Mouse (Mus musculus): ENCODE measurements at regions not wholly inside any gene's neighbourhood (a gene's known extent, or its start where the extent isn't known, plus 50 kb on each side); places are given as distances from the start of the nearest gene placed in this dataset.

DNA sequence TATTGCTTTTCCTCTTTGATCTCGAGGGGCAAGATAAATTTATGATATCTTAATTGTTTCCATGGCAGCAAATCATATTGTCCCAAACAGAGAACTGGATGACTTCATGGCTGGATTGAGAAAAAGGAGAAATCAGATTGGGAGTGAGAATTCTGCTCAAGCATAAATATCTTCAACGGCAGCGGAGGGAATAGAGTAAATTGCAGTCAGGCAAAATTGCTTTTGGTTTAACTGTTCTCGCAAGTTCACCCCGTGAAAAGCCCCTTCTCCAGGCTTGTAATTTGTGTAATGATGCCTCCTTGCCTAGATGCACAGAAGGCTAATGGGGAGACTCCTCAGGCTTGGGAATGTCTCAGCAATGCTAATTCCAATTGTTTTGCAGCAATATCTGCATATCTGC lies 64.4 kb upstream of the Ccn6 start:
- no peak overlapping the region for H3K4me3 ChIP-seq (replicated peaks; ENCODE audit: insufficient read depth, low read depth, low read length)
- no peak overlapping the region for H3K27ac ChIP-seq (ENCODE audit: insufficient read depth, low read length)

DNA sequence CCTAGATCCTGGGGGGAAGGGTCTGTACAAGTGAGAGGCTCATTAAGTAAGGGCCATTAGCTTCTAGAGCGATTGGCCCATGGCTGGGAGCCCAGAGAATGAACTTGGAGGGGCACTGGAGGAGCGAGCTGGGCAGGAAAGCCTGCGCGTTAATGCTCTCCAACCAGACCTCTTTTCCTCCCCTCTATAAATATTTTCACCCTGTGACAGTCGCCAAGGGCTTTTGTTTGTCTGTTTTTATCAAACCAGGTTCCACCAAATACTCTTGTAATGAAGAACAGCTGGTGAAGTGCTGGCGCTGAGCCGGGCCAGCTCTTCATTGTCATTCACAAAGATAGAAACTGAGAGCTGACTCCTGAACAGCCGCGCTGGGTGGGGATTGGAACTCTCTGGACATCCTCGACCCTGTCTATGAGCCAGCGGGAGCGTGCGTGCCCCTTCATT lies 63.9 kb upstream of the Ccn6 start:
- H3K27me3 ChIP-seq (ENCODE audit: control insufficient read depth, insufficient read depth, low read length): no peaks in the 10 kb centered on the region
- H3K4me3 ChIP-seq (replicated peaks; ENCODE audit: insufficient read depth, low read depth, low read length): peak overlapping the region; percentile 10
- no peak for DNase-seq
- H3K27ac ChIP-seq (ENCODE audit: insufficient read depth, low read length): no peak overlapping the region
- no peak for TF ChIP-seq CTCF (IDR thresholded peaks at IDR 0.05; ENCODE audit: borderline replicate concordance, insufficient read depth, low read depth, low read length)
- no peak for TF ChIP-seq POLR2A (IDR thresholded peaks at IDR 0.05; ENCODE audit: borderline replicate concordance, insufficient read depth, low read length)
- H3K4me1 ChIP-seq (ENCODE audit: control insufficient read depth, insufficient read depth, low read length): no peaks in the 10 kb centered on the region
- WGBS: 9% methylated on average over 13 of the region's 13 CpGs

More for the DNA sequence above, 64.4 kb upstream of the Ccn6 start:
- TF ChIP-seq POLR2A (IDR thresholded peaks at IDR 0.05; ENCODE audit: borderline replicate concordance, insufficient read depth, low read length): no peak
- Histone ChIP-seq H3K4me1 (ENCODE audit: control insufficient read depth, insufficient read depth, low read length) (no peaks in the 10 kb centered on the region), H3K27me3 (ENCODE audit: control insufficient read depth, insufficient read depth, low read length) (no peaks in the 10 kb centered on the region)
- 31% methylated on average over 5 of the region's 5 CpGs for WGBS
- DNase-seq: no peak

DNA sequence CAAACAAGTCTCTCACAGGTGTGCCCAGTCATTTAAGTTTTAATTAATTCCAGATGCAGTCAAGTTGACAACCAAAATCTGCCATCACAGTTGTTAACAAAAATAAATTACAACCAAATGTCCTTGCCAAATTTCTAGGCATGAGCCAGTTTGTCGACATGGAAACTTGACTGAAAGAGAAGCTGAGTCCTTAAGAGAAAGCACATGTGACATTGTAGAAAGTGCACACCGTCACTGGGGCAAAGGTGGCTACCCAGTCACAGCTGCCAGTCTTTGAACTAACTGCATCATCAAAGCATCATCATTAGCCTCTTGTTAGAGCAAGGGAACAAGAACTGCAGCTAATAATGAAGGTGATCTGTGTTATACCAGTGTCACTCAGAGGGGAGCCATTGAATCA lies 62.9 kb upstream of the Ccn6 start:
- WGBS: 45% methylated on average over 2 of the region's 2 CpGs
- no peak overlapping the region for H3K27ac ChIP-seq (ENCODE audit: insufficient read depth, low read length)
- H3K27me3 ChIP-seq (ENCODE audit: control insufficient read depth, insufficient read depth, low read length): no peaks in the 10 kb centered on the region
- DNase-seq: no peak
- TF ChIP-seq POLR2A (IDR thresholded peaks at IDR 0.05; ENCODE audit: borderline replicate concordance, insufficient read depth, low read length) (no peak), CTCF (IDR thresholded peaks at IDR 0.05; ENCODE audit: borderline replicate concordance, insufficient read depth, low read depth, low read length) (no peak)
- no peak overlapping the region for H3K4me3 ChIP-seq (replicated peaks; ENCODE audit: insufficient read depth, low read depth, low read length)
- H3K4me1 ChIP-seq (ENCODE audit: control insufficient read depth, insufficient read depth, low read length): no peaks in the 10 kb centered on the region

DNA sequence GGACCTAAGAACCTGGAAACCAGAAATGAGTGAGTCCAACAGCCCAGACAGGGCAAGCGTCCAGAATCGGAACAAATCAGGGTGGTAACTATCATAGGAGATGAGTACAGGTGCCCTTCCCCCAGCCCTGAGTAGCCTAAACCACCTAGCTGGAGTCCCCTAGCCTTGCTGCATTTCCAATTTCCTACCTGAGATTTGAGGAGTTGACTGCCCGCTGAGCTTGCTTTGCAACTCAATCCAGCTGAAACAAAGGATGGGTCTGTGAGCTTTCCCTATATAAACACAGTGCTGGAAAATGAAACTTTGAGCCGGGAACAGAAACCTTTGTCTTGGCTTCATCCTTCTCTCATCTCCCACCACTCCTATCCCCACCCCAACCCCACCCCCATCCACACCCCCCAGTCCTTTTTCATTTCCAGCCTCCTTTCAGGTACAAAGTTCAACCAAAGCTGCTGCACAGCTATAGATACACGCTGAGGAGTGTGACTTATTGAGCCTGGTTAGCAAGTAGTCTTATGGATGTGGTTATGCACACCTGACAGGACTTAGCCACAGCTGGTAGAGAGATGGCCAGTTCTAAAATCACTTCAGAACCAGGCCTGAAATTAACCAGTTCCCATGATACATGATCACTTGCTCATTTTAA lies 61.0 kb upstream of the Ccn6 start:
- Histone ChIP-seq H3K4me1 (ENCODE audit: control insufficient read depth, insufficient read depth, low read length) (no peaks in the 10 kb centered on the region), H3K27me3 (ENCODE audit: control insufficient read depth, insufficient read depth, low read length) (no peaks in the 10 kb centered on the region), H3K4me3 (replicated peaks; ENCODE audit: insufficient read depth, low read depth, low read length) (no peak overlapping the region), H3K27ac (ENCODE audit: insufficient read depth, low read length) (no peak overlapping the region)
- no peak for DNase-seq
- 52% methylated on average over 5 of the region's 5 CpGs for WGBS
- TF ChIP-seq CTCF (IDR thresholded peaks at IDR 0.05; ENCODE audit: borderline replicate concordance, insufficient read depth, low read depth, low read length) (no peak), POLR2A (IDR thresholded peaks at IDR 0.05; ENCODE audit: borderline replicate concordance, insufficient read depth, low read length) (no peak)

DNA sequence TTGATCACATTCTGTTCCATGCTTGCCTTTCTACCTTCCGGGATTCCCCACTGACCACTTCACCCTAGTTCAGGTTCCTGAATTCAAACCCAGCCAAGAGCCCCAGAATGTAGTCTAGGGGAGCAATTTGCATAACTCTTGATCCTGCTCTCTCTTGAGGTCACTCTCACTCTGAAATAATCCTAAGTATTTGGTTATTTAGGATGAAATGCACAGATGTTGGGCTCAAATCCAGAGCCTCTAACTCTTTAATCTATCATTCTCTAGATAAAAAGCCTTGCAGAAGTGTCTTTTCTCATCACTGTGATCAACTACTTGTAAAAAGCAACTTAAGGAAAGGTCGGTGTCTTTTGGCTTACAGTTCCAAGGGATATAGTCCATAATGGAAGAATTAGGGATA lies 57.4 kb upstream of the Ccn6 start:
- Histone ChIP-seq H3K4me1 (ENCODE audit: control insufficient read depth, insufficient read depth, low read length) (no peaks in the 10 kb centered on the region), H3K4me3 (replicated peaks; ENCODE audit: insufficient read depth, low read depth, low read length) (no peak overlapping the region), H3K27ac (ENCODE audit: insufficient read depth, low read length) (no peak overlapping the region), H3K27me3 (ENCODE audit: control insufficient read depth, insufficient read depth, low read length) (no peaks in the 10 kb centered on the region)
- WGBS: 92% methylated on average over 2 of the region's 2 CpGs
- TF ChIP-seq POLR2A (IDR thresholded peaks at IDR 0.05; ENCODE audit: borderline replicate concordance, insufficient read depth, low read length): no peak
- TF ChIP-seq CTCF (IDR thresholded peaks at IDR 0.05; ENCODE audit: borderline replicate concordance, insufficient read depth, low read depth, low read length): no peak
- DNase-seq: no peak

DNA sequence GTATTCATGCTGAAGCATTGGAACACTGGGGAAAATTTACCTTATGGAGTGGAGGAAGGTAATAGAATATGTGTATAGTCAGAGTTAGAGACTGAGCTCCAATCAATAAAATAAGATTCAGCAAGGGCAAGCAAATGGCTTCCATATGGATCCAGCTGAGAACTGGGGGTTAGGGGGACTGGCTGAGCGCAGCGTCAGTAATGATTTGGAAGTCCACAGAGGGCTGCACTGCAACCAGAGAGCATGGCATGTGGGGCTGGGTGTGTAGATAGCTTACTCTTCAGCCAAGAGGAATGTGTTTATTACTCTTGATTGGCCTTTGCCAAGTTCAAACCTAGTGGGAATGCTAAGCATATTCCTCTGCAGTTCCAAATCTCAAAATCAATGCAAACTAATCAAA lies 55.8 kb upstream of the Ccn6 start:
- no peak for DNase-seq
- H3K4me1 ChIP-seq (ENCODE audit: control insufficient read depth, insufficient read depth, low read length): no peaks in the 10 kb centered on the region
- H3K27me3 ChIP-seq (ENCODE audit: control insufficient read depth, insufficient read depth, low read length): no peaks in the 10 kb centered on the region
- no peak overlapping the region for H3K27ac ChIP-seq (ENCODE audit: insufficient read depth, low read length)
- H3K4me3 ChIP-seq (replicated peaks; ENCODE audit: insufficient read depth, low read depth, low read length): no peak overlapping the region
- no peak for TF ChIP-seq CTCF (IDR thresholded peaks at IDR 0.05; ENCODE audit: borderline replicate concordance, insufficient read depth, low read depth, low read length)
- WGBS: 90% methylated on average over 2 of the region's 2 CpGs

DNA sequence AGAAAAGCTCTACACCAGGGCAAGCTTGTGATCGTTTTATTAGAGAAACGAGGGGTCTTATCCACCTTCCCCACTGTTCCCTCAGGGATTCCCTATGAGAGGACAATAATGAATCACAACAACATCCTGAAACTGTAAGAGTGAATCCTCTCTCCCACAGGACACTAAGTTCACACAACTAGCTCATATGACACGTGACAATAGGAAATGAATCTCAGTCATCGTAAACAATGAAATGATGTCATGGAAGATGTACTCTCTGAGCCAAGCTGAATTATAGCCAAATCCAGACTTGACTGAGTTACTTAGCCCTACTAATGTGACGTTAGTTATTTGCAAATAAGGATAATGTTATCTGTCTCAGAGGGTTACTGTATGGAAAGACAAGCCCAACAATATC lies 54.6 kb upstream of the Ccn6 start:
- no peak for TF ChIP-seq POLR2A (IDR thresholded peaks at IDR 0.05; ENCODE audit: borderline replicate concordance, insufficient read depth, low read length)
- TF ChIP-seq CTCF (IDR thresholded peaks at IDR 0.05; ENCODE audit: borderline replicate concordance, insufficient read depth, low read depth, low read length): no peak
- Histone ChIP-seq H3K27me3 (ENCODE audit: control insufficient read depth, insufficient read depth, low read length) (no peaks in the 10 kb centered on the region), H3K4me3 (replicated peaks; ENCODE audit: insufficient read depth, low read depth, low read length) (no peak overlapping the region), H3K4me1 (ENCODE audit: control insufficient read depth, insufficient read depth, low read length) (no peaks in the 10 kb centered on the region), H3K27ac (ENCODE audit: insufficient read depth, low read length) (no peak overlapping the region)
- 83% methylated on average over 5 of the region's 5 CpGs for WGBS
- DNase-seq: no peak

DNA sequence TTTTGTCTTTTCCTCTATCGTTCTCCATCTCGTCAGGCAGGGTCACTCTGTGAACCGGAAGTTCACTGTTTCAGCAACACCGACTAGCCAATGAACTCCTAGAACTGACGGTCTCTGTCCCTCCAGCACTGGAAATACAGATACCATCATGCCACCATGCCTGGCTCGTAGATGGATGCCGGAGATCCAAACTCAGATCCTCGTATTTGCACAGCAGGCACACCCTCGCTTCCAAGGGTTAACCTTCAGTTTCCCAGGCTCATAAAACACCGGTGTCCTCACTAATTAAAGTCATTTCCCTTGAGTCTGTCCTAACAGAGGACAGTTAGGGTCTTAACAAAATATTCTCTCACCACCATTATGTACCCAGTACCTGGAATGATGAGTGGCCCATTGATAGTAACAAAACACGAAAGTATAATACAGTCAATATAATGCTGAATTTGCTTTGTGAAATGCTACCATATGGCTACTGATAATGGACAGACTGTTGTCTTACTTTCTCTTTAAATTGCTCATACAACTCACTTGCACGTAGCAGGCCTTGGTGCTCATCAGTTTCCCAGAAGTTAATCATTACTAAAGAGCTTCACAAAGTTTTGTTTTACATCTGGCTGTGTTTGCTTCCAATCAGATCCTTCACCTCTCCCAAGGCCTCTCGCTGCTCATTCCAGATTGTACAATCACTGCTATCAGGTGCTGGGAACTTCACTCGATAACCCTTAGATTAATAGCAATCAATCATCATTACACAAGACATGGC lies 52.7 kb upstream of the Ccn6 start:
- no peak for DNase-seq
- Histone ChIP-seq H3K4me3 (replicated peaks; ENCODE audit: insufficient read depth, low read depth, low read length) (no peak overlapping the region), H3K4me1 (ENCODE audit: control insufficient read depth, insufficient read depth, low read length) (no peaks in the 10 kb centered on the region), H3K27ac (ENCODE audit: insufficient read depth, low read length) (no peak overlapping the region), H3K27me3 (ENCODE audit: control insufficient read depth, insufficient read depth, low read length) (no peaks in the 10 kb centered on the region)
- WGBS: 89% methylated on average over 14 of the region's 14 CpGs
- no peak for TF ChIP-seq POLR2A (IDR thresholded peaks at IDR 0.05; ENCODE audit: borderline replicate concordance, insufficient read depth, low read length)
- TF ChIP-seq CTCF (IDR thresholded peaks at IDR 0.05; ENCODE audit: borderline replicate concordance, insufficient read depth, low read depth, low read length): no peak
